Mouse (Mus musculus): ENCODE measurements around the gene Osbpl8. TPM values are rescaled to one million over a fixed set of nuclear protein-coding genes. Genes with fewer than 3 reads are reported as not detected.
"Not testable (repeated sequence)": the region's sequence is repeated elsewhere in the genome, so short reads cannot be mapped to it uniquely, and the experiment has no call there.

Gene Osbpl8
- polyA plus RNA-seq, 1 experiment: 0.51 TPM

- no peaks in the 10 kb centered on the region for H3K27me3 ChIP-seq (ENCODE audit: control insufficient read depth)
- H3K36me3 ChIP-seq (ENCODE audit: control insufficient read depth): peaks cover 16% of the 10 kb centered on the region
- H3K9me3 ChIP-seq (ENCODE audit: control insufficient read depth, low read length): no peaks in the 10 kb centered on the region
- no peak overlapping the region for H3K4me3 ChIP-seq (replicated peaks)
- peaks cover 16% of the 10 kb centered on the region for H3K4me1 ChIP-seq (ENCODE audit: control insufficient read depth)
- no peak for TF ChIP-seq GATA1 (IDR thresholded peaks at IDR 0.05; ENCODE audit: low read length)
- no peak for TF ChIP-seq TAL1 (IDR thresholded peaks at IDR 0.05; ENCODE audit: low read length)
Observed at GRCm38 (mm10) chr10:111215572-111215971, 51.0 kb downstream of the Osbpl8 start.

- H3K4me3 ChIP-seq (replicated peaks): no peak overlapping the region
- no peak for TF ChIP-seq TAL1 (IDR thresholded peaks at IDR 0.05; ENCODE audit: low read length)
- TF ChIP-seq GATA1 (IDR thresholded peaks at IDR 0.05; ENCODE audit: low read length): no peak
- H3K9me3 ChIP-seq (ENCODE audit: control insufficient read depth, low read length): no peaks in the 10 kb centered on the region
- H3K36me3 ChIP-seq (ENCODE audit: control insufficient read depth): peaks cover 21% of the 10 kb centered on the region
- no peaks in the 10 kb centered on the region for H3K27me3 ChIP-seq (ENCODE audit: control insufficient read depth)
- peaks cover 15% of the 10 kb centered on the region for H3K4me1 ChIP-seq (ENCODE audit: control insufficient read depth)
Observed at GRCm38 (mm10) chr10:111216111-111216510, 51.6 kb downstream of the Osbpl8 start.

- H3K4me3 ChIP-seq (replicated peaks): peak overlapping the region; percentile 34
- peaks cover 37% of the 10 kb centered on the region for H3K36me3 ChIP-seq (ENCODE audit: control insufficient read depth)
- peak; percentile 64 for TF ChIP-seq TAL1 (IDR thresholded peaks at IDR 0.05; ENCODE audit: low read length)
- TF ChIP-seq GATA1 (IDR thresholded peaks at IDR 0.05; ENCODE audit: low read length): no peak
- H3K27me3 ChIP-seq (ENCODE audit: control insufficient read depth): no peaks in the 10 kb centered on the region
- H3K9me3 ChIP-seq (ENCODE audit: control insufficient read depth, low read length): no peaks in the 10 kb centered on the region
- H3K4me1 ChIP-seq (ENCODE audit: control insufficient read depth): peaks cover 42% of the 10 kb centered on the region
Observed at GRCm38 (mm10) chr10:111222535-111222934, 58.0 kb downstream of the Osbpl8 start.

GRCm38 (mm10) chr10:111223218-111223830 is 58.8 kb downstream of the Osbpl8 start:
- H3K27me3 ChIP-seq (ENCODE audit: control insufficient read depth): no peaks in the 10 kb centered on the region
- H3K4me3 ChIP-seq (replicated peaks): no peak overlapping the region
- peaks cover 42% of the 10 kb centered on the region for H3K4me1 ChIP-seq (ENCODE audit: control insufficient read depth)
- peaks cover 44% of the 10 kb centered on the region for H3K36me3 ChIP-seq (ENCODE audit: control insufficient read depth)
- no peaks in the 10 kb centered on the region for H3K9me3 ChIP-seq (ENCODE audit: control insufficient read depth, low read length)
- TF ChIP-seq TAL1 (IDR thresholded peaks at IDR 0.05; ENCODE audit: low read length) (no peak), GATA1 (IDR thresholded peaks at IDR 0.05; ENCODE audit: low read length) (no peak)

- no peaks in the 10 kb centered on the region for H3K9me3 ChIP-seq (ENCODE audit: control insufficient read depth, low read length)
- H3K4me1 ChIP-seq (ENCODE audit: control insufficient read depth): peaks cover 39% of the 10 kb centered on the region
- peaks cover 47% of the 10 kb centered on the region for H3K36me3 ChIP-seq (ENCODE audit: control insufficient read depth)
- TF ChIP-seq GATA1 (IDR thresholded peaks at IDR 0.05; ENCODE audit: low read length): no peak
- TF ChIP-seq TAL1 (IDR thresholded peaks at IDR 0.05; ENCODE audit: low read length): no peak
- no peaks in the 10 kb centered on the region for H3K27me3 ChIP-seq (ENCODE audit: control insufficient read depth)
- no peak overlapping the region for H3K4me3 ChIP-seq (replicated peaks)
Observed at GRCm38 (mm10) chr10:111224696-111225095, 60.1 kb downstream of the Osbpl8 start.

GRCm38 (mm10) chr10:111226508-111226907 is 62.0 kb downstream of the Osbpl8 start:
- peaks cover 36% of the 10 kb centered on the region for H3K36me3 ChIP-seq (ENCODE audit: control insufficient read depth)

GRCm38 (mm10) chr10:111232237-111232636 is 67.7 kb downstream of the Osbpl8 start:
- H3K4me1 ChIP-seq (ENCODE audit: control insufficient read depth); H3K4me3 ChIP-seq (replicated peaks); H3K9me3 ChIP-seq (ENCODE audit: control insufficient read depth, low read length); H3K27me3 ChIP-seq (ENCODE audit: control insufficient read depth): not testable (repeated sequence)
- peaks cover 43% of the 10 kb centered on the region for H3K36me3 ChIP-seq (ENCODE audit: control insufficient read depth)

More at GRCm38 (mm10) chr10:111226508-111226907, 62.0 kb downstream of the Osbpl8 start:
- no peak for TF ChIP-seq TAL1 (IDR thresholded peaks at IDR 0.05; ENCODE audit: low read length)
- no peak for TF ChIP-seq GATA1 (IDR thresholded peaks at IDR 0.05; ENCODE audit: low read length)
- H3K4me1 ChIP-seq (ENCODE audit: control insufficient read depth): peaks cover 31% of the 10 kb centered on the region
- no peaks in the 10 kb centered on the region for H3K27me3 ChIP-seq (ENCODE audit: control insufficient read depth)
- H3K9me3 ChIP-seq (ENCODE audit: control insufficient read depth, low read length): no peaks in the 10 kb centered on the region
- no peak overlapping the region for H3K4me3 ChIP-seq (replicated peaks)

GRCm38 (mm10) chr10:111233476-111234130 is 69.1 kb downstream of the Osbpl8 start:
- H3K4me1 ChIP-seq (ENCODE audit: control insufficient read depth): peaks cover 7% of the 10 kb centered on the region
- H3K9me3 ChIP-seq (ENCODE audit: control insufficient read depth, low read length): no peaks in the 10 kb centered on the region
- H3K36me3 ChIP-seq (ENCODE audit: control insufficient read depth): peaks cover 37% of the 10 kb centered on the region
- TF ChIP-seq TAL1 (IDR thresholded peaks at IDR 0.05; ENCODE audit: low read length) (no peak), GATA1 (IDR thresholded peaks at IDR 0.05; ENCODE audit: low read length) (no peak)
- no peaks in the 10 kb centered on the region for H3K27me3 ChIP-seq (ENCODE audit: control insufficient read depth)
- H3K4me3 ChIP-seq (replicated peaks): no peak overlapping the region

- no peak overlapping the region for H3K4me3 ChIP-seq (replicated peaks)
- H3K36me3 ChIP-seq (ENCODE audit: control insufficient read depth): peaks cover 41% of the 10 kb centered on the region
- no peaks in the 10 kb centered on the region for H3K9me3 ChIP-seq (ENCODE audit: control insufficient read depth, low read length)
- peaks cover 7% of the 10 kb centered on the region for H3K4me1 ChIP-seq (ENCODE audit: control insufficient read depth)
- TF ChIP-seq GATA1 (IDR thresholded peaks at IDR 0.05; ENCODE audit: low read length) (no peak), TAL1 (IDR thresholded peaks at IDR 0.05; ENCODE audit: low read length) (no peak)
- no peaks in the 10 kb centered on the region for H3K27me3 ChIP-seq (ENCODE audit: control insufficient read depth)
Observed at GRCm38 (mm10) chr10:111234450-111235288, 70.1 kb downstream of the Osbpl8 start.
